In the genomic region with DNA sequence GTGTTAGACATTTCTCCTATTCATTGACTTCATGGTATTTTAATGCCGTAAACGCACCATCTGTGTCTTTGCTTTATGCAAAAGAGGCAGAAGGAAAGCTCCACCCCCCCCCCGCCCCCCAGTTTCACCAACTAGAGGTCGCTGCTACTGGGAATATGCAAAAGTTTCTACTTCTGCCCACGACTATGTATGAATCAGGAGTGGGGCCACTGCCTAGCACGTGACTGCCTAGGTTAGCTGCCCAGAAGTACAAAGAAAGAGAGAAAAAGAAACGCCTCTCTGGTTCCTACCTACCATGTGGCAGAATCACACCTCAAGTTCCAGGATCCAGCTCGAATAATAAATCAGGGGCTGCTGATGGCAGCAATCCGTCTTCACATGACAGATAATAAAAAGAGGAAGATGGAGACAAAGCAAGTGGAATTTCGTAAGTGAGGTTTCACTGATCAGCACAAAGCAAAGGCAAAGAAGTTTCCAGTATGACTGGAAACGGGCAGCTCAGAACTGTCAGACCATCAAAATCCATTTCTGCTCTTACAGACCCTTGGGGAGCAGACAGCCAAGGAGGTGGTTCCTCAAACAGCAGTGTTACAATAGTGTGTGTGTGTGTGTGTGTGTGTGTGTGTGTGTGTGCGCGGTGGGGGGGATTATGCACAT, we compare ENCODE assay signal across 9 mouse cellular contexts.
DNase-seq lines count a peak whose midpoint lies in the region; ATAC-seq lines count a peak whose summit lies in the region.
"Had no signal": no experiment of that assay in that cellular context is flagged by ENCODE, and none has a peak within 500 bp of the region (broad histone marks: within the 10 kb centered on the region; RNA-seq: fewer than 3 reads in every experiment).

No protein-coding gene starts in this region.

- H3K36me3 ChIP-seq in hindbrain, embryonic 12.5 days, result no peaks in the 10 kb centered on the region
- H3K36me3 ChIP-seq in hindbrain, embryonic 16.5 days (ENCODE audit: control insufficient read depth, insufficient read depth, low read length), result no peaks in the 10 kb centered on the region
- H3K36me3 ChIP-seq in hindbrain, embryonic 14.5 days (replicated peaks; ENCODE audit: control insufficient read depth, insufficient read depth), result no peaks in the 10 kb centered on the region

- H3K4me2 ChIP-seq in hindbrain, embryonic 12.5 days (replicated peaks), result no peak overlapping the region
- H3K4me2 ChIP-seq in hindbrain, embryonic 16.5 days (ENCODE audit: low read length), result no peak overlapping the region
- no peak overlapping the region for H3K4me2 ChIP-seq in hindbrain, embryonic 14.5 days (replicated peaks)

- ATAC-seq in hindbrain, embryonic 12.5 days (ENCODE audit: low FRiP score), result no peak
- ATAC-seq in hindbrain, embryonic 16.5 days, result no peak
- no peak for ATAC-seq in hindbrain, embryonic 14.5 days (ENCODE audit: low FRiP score)

- H3K27ac ChIP-seq in hindbrain, embryonic 12.5 days, result 0 out of 2 replicates have a peak overlapping the region, but pooled peaks have one; percentile 18
- H3K27ac ChIP-seq in hindbrain, embryonic 16.5 days (ENCODE audit: low read depth, low read length), result no peak overlapping the region
- peak overlapping the region; percentile 10; the same call in 1 of the 2 replicates for H3K27ac ChIP-seq in hindbrain, embryonic 14.5 days

- WGBS in hindbrain, embryonic 12.5 days, result 62% methylated on average over 13 of the region's 13 CpGs
- WGBS in hindbrain, embryonic 16.5 days, result 59% methylated on average over 13 of the region's 13 CpGs
- WGBS in hindbrain, embryonic 14.5 days, result 65% methylated on average over 13 of the region's 13 CpGs

- no peaks in the 10 kb centered on the region for H3K9me3 ChIP-seq in hindbrain, embryonic 12.5 days (replicated peaks)
- no peaks in the 10 kb centered on the region for H3K9me3 ChIP-seq in hindbrain, embryonic 16.5 days (ENCODE audit: control insufficient read depth, low read length)
- H3K9me3 ChIP-seq in hindbrain, embryonic 14.5 days (ENCODE audit: control insufficient read depth, low read length), result no peaks in the 10 kb centered on the region

- peak; percentile 28 for DNase-seq in right cerebral cortex, postnatal 25 days
- no peak for DNase-seq in right cerebral cortex, postnatal 14 days
- DNase-seq in hindbrain, embryonic 14.5 days (ENCODE audit: low spot score), result no peak
- DNase-seq in B cell, adult 2 months, result no peak
- DNase-seq in spleen, postnatal 36 days (ENCODE audit: low spot score in 2 of 2), result no peak
- DNase-seq: kidney, adult 9 months had no signal

- no peak overlapping the region for H3K4me3 ChIP-seq in hindbrain, embryonic 12.5 days
- H3K4me3 ChIP-seq in hindbrain, embryonic 16.5 days (ENCODE audit: low read length), result no peak overlapping the region
- no peak overlapping the region for H3K4me3 ChIP-seq in hindbrain, embryonic 14.5 days (replicated peaks; ENCODE audit: low read length)
- H3K4me3 ChIP-seq: erythroblast, embryonic 14.5 days had no signal

- H3K4me1 ChIP-seq in hindbrain, embryonic 12.5 days, result peaks cover 11% of the 10 kb centered on the region; the same call in 1 of the 2 replicates
- H3K4me1 ChIP-seq in hindbrain, embryonic 16.5 days (ENCODE audit: control insufficient read depth, insufficient read depth, low read depth, low read length), result no peaks in the 10 kb centered on the region; the same call in 1 of the 2 replicates
- no peaks in the 10 kb centered on the region for H3K4me1 ChIP-seq in hindbrain, embryonic 14.5 days (replicated peaks; ENCODE audit: control insufficient read depth, insufficient read depth, low read length)

- no peaks in the 10 kb centered on the region for H3K27me3 ChIP-seq in hindbrain, embryonic 12.5 days
- no peaks in the 10 kb centered on the region for H3K27me3 ChIP-seq in hindbrain, embryonic 16.5 days (replicated peaks; ENCODE audit: control insufficient read depth, insufficient read depth, low read length)
- no peaks in the 10 kb centered on the region for H3K27me3 ChIP-seq in hindbrain, embryonic 14.5 days (ENCODE audit: control insufficient read depth, insufficient read depth, low read length)

- H3K9ac ChIP-seq in hindbrain, embryonic 12.5 days, result no peak overlapping the region
- no peak overlapping the region for H3K9ac ChIP-seq in hindbrain, embryonic 16.5 days (ENCODE audit: low read depth, low read length)
- H3K9ac ChIP-seq in hindbrain, embryonic 14.5 days, result no peak overlapping the region
